Mouse (Mus musculus): Measurements from ENCODE around the gene Sowaha. TPM values are rescaled to one million over a fixed set of nuclear protein-coding genes. Genes with fewer than 3 reads are reported as not detected.

Sowaha gene
- polyA plus RNA-seq, 1 experiment, result not detected

- TF ChIP-seq CTCF (IDR thresholded peaks at IDR 0.05; ENCODE audit: insufficient read depth, low read depth, low read length), result peak; percentile 86
- no peak for TF ChIP-seq POLR2A (IDR thresholded peaks at IDR 0.05; ENCODE audit: insufficient read depth, low read depth, low read length)
- Histone ChIP-seq H3K27ac (ENCODE audit: insufficient read depth, low read depth, low read length) (no peak overlapping the region), H3K4me3 (ENCODE audit: insufficient read depth, low read depth, low read length) (peak overlapping the region; percentile 47), H3K4me1 (ENCODE audit: control insufficient read depth, insufficient read depth, low read length) (peaks cover 37% of the 10 kb centered on the region)
- WGBS, result 8% methylated on average over 40 of the region's 40 CpGs
Observed at GRCm38 (mm10) chr11:53466231-53466971, 13.7 kb downstream of the Sowaha start.

- Histone ChIP-seq H3K27ac (ENCODE audit: insufficient read depth, low read depth, low read length) (no peak overlapping the region), H3K4me3 (ENCODE audit: insufficient read depth, low read depth, low read length) (peak overlapping the region; percentile 47), H3K4me1 (ENCODE audit: control insufficient read depth, insufficient read depth, low read length) (peaks cover 23% of the 10 kb centered on the region)
- TF ChIP-seq POLR2A (IDR thresholded peaks at IDR 0.05; ENCODE audit: insufficient read depth, low read depth, low read length), result no peak
- no peak for TF ChIP-seq CTCF (IDR thresholded peaks at IDR 0.05; ENCODE audit: insufficient read depth, low read depth, low read length)
- 10% methylated on average over 55 of the region's 55 CpGs for WGBS
Observed at GRCm38 (mm10) chr11:53463551-53464424, 16.3 kb downstream of the Sowaha start.

- peaks cover 28% of the 10 kb centered on the region for H3K4me1 ChIP-seq (ENCODE audit: control insufficient read depth, insufficient read depth, low read length)
- no peak overlapping the region for H3K4me3 ChIP-seq (ENCODE audit: insufficient read depth, low read depth, low read length)
- 54% methylated on average over 5 of the region's 5 CpGs for WGBS
- H3K27ac ChIP-seq (ENCODE audit: insufficient read depth, low read depth, low read length), result no peak overlapping the region
- no peak for TF ChIP-seq POLR2A (IDR thresholded peaks at IDR 0.05; ENCODE audit: insufficient read depth, low read depth, low read length)
- TF ChIP-seq CTCF (IDR thresholded peaks at IDR 0.05; ENCODE audit: insufficient read depth, low read depth, low read length), result no peak
Observed at GRCm38 (mm10) chr11:53461727-53462126, 18.3 kb downstream of the Sowaha start.

GRCm38 (mm10) chr11:53460192-53460591 lies 19.9 kb downstream of the Sowaha start:
- Histone ChIP-seq H3K4me1 (ENCODE audit: control insufficient read depth, insufficient read depth, low read length) (peaks cover 17% of the 10 kb centered on the region), H3K27ac (ENCODE audit: insufficient read depth, low read depth, low read length) (no peak overlapping the region), H3K4me3 (ENCODE audit: insufficient read depth, low read depth, low read length) (no peak overlapping the region)
- WGBS, result 88% methylated on average over 3 of the region's 3 CpGs
- TF ChIP-seq CTCF (IDR thresholded peaks at IDR 0.05; ENCODE audit: insufficient read depth, low read depth, low read length) (no peak), POLR2A (IDR thresholded peaks at IDR 0.05; ENCODE audit: insufficient read depth, low read depth, low read length) (no peak)

GRCm38 (mm10) chr11:53458996-53459395 lies 21.1 kb downstream of the Sowaha start:
- WGBS, result 80% methylated on average over 3 of the region's 3 CpGs
- Histone ChIP-seq H3K4me3 (ENCODE audit: insufficient read depth, low read depth, low read length) (no peak overlapping the region), H3K27ac (ENCODE audit: insufficient read depth, low read depth, low read length) (no peak overlapping the region), H3K4me1 (ENCODE audit: control insufficient read depth, insufficient read depth, low read length) (peaks cover 16% of the 10 kb centered on the region)
- TF ChIP-seq CTCF (IDR thresholded peaks at IDR 0.05; ENCODE audit: insufficient read depth, low read depth, low read length), result no peak
- TF ChIP-seq POLR2A (IDR thresholded peaks at IDR 0.05; ENCODE audit: insufficient read depth, low read depth, low read length), result no peak

- Histone ChIP-seq H3K27ac (ENCODE audit: insufficient read depth, low read depth, low read length) (no peak overlapping the region), H3K4me1 (ENCODE audit: control insufficient read depth, insufficient read depth, low read length) (peaks cover 6% of the 10 kb centered on the region), H3K4me3 (ENCODE audit: insufficient read depth, low read depth, low read length) (peak overlapping the region; percentile 46)
- WGBS, result 22% methylated on average over 29 of the region's 29 CpGs
- no peak for TF ChIP-seq POLR2A (IDR thresholded peaks at IDR 0.05; ENCODE audit: insufficient read depth, low read depth, low read length)
Observed at GRCm38 (mm10) chr11:53457372-53457954, 22.6 kb downstream of the Sowaha start.

GRCm38 (mm10) chr11:53456474-53457371 lies 23.4 kb downstream of the Sowaha start, which contains the start of the genes Gm10447 and Shroom1:
Gene Gm10447, minus strand, starts transcription at chr11:53457110.
Gene Shroom1, plus strand, starts transcription at chr11:53457205.
- H3K4me1 ChIP-seq (ENCODE audit: control insufficient read depth, insufficient read depth, low read length), result peaks cover 6% of the 10 kb centered on the region
- no peak within 1 kb of the TSS for H3K27ac ChIP-seq (ENCODE audit: insufficient read depth, low read depth, low read length)
- peak within 1 kb of the TSS; percentile 46 for H3K4me3 ChIP-seq (ENCODE audit: insufficient read depth, low read depth, low read length)
- TF ChIP-seq CTCF (IDR thresholded peaks at IDR 0.05; ENCODE audit: insufficient read depth, low read depth, low read length), result no peak
- no peak for TF ChIP-seq POLR2A (IDR thresholded peaks at IDR 0.05; ENCODE audit: insufficient read depth, low read depth, low read length)
- 6% methylated on average over 42 of the region's 42 CpGs for WGBS

- TF ChIP-seq CTCF (IDR thresholded peaks at IDR 0.05; ENCODE audit: insufficient read depth, low read depth, low read length) (no peak), POLR2A (IDR thresholded peaks at IDR 0.05; ENCODE audit: insufficient read depth, low read depth, low read length) (no peak)
- Histone ChIP-seq H3K27ac (ENCODE audit: insufficient read depth, low read depth, low read length) (no peak overlapping the region), H3K4me3 (ENCODE audit: insufficient read depth, low read depth, low read length) (no peak overlapping the region), H3K4me1 (ENCODE audit: control insufficient read depth, insufficient read depth, low read length) (peaks cover 6% of the 10 kb centered on the region)
- 94% methylated on average over 5 of the region's 5 CpGs for WGBS
Observed at GRCm38 (mm10) chr11:53453031-53453430, 27.0 kb downstream of the Sowaha start.
